Mouse (Mus musculus): ENCODE data around the gene R3hdm1.

R3hdm1 gene

DNA sequence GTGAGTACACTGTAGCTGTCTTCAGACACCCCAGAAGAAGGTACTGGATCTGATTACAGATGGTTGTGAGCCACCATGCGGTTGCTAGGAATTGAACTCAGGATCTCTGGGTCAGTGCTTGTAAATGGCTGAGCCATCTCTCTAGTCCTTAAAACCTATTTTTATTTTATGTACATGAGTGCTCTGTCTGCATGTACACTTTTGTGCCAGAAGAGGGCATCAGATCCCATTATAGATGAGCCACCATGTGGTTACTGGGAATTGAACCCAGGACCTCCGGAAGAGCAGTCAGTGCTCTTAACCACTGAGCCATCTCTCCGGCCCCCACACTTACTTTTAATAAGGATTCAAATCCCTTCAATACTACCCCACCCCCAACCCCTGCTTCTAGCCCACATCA lies 179.8 kb downstream of the R3hdm1 start:
- in situ Hi-C loops (cut with MboI, MseI): no loop called here

DNA sequence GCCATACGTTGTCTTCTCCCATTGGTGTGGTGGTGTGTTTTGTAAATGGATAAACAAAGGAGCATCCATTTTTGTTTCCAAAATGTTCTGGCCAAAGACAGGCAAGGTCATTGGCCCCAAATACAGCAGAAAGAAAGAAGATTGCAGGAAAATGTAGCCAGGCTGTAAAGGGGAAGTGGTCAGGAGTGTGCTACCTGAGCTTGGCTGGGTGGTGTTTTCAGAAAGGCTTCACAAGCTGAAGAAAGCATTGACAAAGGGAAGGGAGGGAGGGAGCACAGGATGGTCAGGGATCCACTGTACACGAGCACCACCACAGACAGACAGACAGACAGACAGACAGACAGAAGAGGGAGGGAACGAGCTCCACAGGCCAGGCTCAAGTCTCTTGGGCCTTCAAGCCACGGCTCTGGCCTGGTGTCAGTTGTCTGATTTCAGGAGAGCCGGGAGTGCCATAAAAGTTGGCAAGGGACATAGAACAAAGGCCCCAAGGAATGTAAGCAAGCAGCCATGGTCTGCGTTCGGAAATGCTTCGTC lies 181.1 kb downstream of the R3hdm1 start:
- in situ Hi-C loops (cut with MboI, MseI): no loop called here

DNA sequence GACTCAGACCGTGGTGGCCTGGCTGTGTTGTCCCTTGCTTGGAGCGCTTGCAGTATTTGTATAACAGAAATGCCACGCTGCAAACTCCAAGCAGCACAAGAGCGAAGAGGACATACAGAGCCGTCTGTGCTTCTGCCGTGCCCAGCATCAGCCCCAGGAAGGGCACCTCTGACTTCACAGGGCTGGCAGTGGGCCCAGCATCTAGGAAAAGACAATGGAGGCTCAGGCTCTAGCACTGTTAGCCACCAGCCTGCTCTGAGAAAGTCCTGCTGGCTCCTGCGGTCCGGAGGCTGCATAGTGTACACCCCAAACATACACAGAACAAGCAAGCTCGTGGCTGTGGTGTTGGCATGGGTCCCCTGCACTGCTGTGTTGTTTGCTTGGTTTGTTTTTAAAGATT lies 182.0 kb downstream of the R3hdm1 start:
- in situ Hi-C loops (cut with MboI, MseI): no loop called here

Data from regulatory T cell (primary cell).